Mouse (Mus musculus) heart, postnatal 36 days (tissue): ENCODE results near the gene Rubcn. TPM values are rescaled to one million over a fixed set of nuclear protein-coding genes. Genes with fewer than 3 reads are reported as not detected.
A peak's percentile ranks its signal among the peaks of the same experiment; 100 is the strongest.
"Not testable (repeated sequence)": the region's sequence is repeated elsewhere in the genome, so short reads cannot be mapped to it uniquely, and the experiment has no call there.

ENCODE experiments used
- DNase-seq, 2 experiments: peaks; one replicate each; pipeline ENCODE4 v3.0.0; 2021 to 2022
- intact Hi-C: fragments of 180-260 bp; cut with DNase I; formaldehyde crosslinking; loops from one replicate; pipeline ENCODE4 v1.15.1; 2025
- total RNA-seq, 2 experiments: library from RNA; stranded (reverse); gene quantifications; 2 replicates each; pipeline ENCODE4 v1.2.3; 2021

Rubcn gene
- total RNA-seq, 2 experiments from 2014 or later = 35.1 to 35.9 TPM

- intact Hi-C loops = loop anchor here (5.0 to 10.0 kb wide), 2 partner anchors 63 to 540 kb away; partner anchors contain the start of genes Smbd1 and Ubxn7
- not testable (repeated sequence) for DNase-seq
These were observed 2.3 kb downstream of the Rubcn start for GRCm38 (mm10) chr16:32875281-32875680.

DNA sequence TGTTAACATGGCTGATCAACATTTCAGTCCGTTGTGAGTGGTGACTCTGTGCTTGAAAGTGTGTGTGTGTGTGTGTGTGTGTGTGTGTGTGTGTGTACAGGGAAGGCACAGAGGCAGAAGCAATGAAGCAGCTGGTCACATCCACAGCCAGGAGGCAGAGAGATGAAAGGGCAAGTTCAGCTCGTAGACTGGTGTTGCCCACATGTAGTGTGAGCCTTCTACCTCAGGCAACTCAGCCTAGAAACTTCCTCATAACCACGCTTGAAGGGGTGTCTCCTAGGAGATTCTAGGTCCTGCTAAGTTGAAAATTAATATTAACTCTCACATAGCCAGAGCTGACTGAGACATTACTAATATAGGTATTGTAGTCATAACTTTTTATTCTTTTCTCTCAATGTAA is 4.2 kb downstream of the Rubcn start:
- no peak for DNase-seq
- intact Hi-C loops = loop anchor here (10.0 kb wide), 1 partner anchor 539 kb away; the partner anchor contains the start of gene Ubxn7

- intact Hi-C loops = loop anchor here (10.0 kb wide), 1 partner anchor 535 kb away; the partner anchor contains the start of gene Ubxn7
- DNase-seq = no peak
These were observed 7.3 kb downstream of the Rubcn start for GRCm38 (mm10) chr16:32870231-32870630.

DNA sequence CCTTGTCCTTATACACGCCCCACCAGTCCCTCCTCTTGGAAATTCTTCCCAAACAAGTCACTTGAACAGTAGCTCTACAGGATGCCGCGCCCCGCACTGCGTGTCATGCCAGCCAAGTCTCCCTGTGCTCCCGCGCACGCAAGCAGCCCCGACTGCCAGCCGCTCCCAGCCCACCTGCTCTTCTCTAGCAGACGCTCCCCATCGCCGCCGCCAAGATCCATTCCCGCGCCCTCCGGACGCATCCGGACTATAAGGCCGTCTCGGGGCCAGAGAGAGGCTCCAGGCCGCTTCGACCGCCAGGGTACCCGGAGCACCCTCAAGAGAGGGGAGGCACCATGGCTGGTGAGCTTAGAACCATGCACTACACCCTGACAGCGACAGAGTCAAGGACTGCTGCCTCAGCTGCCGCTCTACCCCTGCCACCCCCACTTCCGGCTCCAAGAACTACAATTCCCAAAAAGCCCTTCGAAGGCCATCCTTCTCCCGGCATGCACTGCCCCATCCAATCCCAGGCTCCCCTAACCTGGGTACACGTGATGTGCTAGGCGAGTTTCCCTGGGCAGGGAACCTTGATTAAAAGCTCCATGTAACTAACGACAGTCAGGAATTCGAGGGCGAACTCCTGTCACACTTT is 9.5 kb downstream of the Rubcn start:
- peak; percentile 86 to 90 for DNase-seq
- intact Hi-C loops = loop anchor here (1.0 kb wide), 1 partner anchor 9 kb away; the partner anchor contains the start of genes Fyttd1 and Rubcn

DNA sequence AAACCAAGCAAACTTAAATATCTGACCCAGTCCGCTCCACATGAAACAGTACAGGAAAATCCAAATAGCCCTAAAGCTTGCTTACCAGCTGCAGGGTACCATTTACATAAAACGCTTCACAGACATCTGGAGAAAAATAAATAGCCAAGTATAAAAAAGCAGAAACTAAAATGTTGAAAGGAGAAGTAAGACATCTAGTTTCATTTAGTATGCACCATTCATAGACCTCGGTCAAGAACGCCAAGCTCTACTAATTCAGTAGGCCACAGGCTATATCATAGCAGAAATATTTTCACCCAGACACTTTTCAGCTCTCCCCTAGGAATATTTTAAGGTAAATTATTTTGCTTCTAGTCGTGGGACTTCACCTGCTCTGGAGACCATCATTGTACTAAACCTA is 10.9 kb downstream of the Rubcn start:
- intact Hi-C loops = no loop called here
- no peak for DNase-seq

DNA sequence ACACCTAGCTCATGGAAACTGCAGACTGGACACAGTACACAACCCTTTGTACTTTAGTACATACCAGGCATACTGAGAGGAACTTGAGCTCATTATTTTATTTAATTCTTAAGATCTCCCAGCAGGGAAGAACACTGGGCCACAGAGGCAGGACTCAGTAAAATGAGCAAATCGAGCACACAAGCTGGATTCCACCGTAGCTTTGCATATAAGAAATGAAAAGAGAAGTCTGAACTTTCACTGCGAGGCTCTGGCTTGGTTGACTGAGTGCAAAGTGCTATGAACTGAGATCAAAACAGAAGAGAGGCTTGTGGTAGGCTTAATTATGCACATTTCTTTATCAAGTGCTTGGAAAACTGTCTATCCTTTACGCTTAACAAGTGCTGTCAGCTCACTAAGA is 12.2 kb downstream of the Rubcn start:
- no peak for DNase-seq
- intact Hi-C loops = no loop called here

GRCm38 (mm10) chr16:32861813-32862385 is 15.7 kb downstream of the Rubcn start:
- no peak for DNase-seq
- intact Hi-C loops = no loop called here

DNA sequence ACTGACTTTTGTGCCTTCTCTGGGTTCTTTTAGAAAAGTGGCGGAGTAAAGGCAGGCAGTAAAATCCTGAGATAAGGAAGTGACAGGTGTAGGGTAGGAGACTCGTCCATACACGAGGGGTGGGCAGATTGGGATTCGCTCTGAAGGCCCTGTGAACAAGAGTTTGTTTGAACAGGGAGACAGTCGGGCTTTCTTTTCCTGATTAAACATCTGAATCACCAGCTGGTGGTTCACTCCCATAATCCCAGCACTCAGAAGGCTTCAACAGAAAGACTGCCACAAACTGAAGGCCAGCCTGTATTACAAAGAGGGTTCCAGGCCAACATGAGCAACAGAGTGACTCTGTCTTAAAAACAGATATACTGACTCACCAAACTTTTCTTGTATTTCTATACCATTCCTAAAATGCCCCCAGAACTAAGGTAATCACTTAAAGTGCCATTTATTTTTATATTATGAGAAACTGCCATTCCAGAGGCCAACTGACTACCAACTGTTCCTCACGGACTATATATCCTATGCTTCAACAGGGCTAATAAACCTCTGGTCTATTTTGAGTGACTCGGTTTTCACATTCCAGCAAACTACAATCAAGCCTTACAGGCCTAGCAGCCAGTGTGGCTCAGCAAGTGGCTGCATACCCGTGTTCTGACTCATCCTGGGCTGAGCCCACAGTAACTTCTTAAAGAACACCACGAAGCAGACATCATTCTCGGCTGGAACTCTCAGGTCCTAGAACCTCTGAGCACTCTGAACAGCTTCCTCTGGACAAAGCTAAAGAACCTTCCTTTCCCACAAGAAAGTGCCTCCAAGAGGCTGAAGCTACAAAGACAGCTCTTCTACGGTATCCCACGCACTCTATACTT is 18.6 kb downstream of the Rubcn start:
- intact Hi-C loops = no loop called here
- peak; percentile 39 to 45 for DNase-seq

- intact Hi-C loops = no loop called here
- DNase-seq = no peak
These were observed 19.2 kb downstream of the Rubcn start for GRCm38 (mm10) chr16:32858356-32858755.

DNA sequence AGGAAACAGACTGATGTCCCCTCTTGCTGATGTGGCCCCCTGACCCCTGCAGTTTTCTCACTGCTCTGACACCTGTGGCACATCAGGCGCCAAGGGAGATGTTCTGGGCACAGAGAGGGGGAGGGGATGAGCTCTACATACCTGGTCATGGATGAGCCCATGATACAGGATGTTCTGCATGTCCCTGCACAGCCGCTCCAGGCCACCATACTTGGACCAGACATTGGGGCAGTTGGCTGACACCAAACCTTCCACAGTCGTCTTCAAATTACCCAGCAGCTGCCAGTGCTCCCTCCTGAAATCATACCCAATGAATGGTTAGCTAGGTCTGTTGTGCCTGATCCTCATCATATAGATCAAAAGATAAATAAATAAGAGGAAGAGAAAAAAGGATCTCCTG is 20.8 kb downstream of the Rubcn start:
- DNase-seq = no peak
- intact Hi-C loops = no loop called here

DNA sequence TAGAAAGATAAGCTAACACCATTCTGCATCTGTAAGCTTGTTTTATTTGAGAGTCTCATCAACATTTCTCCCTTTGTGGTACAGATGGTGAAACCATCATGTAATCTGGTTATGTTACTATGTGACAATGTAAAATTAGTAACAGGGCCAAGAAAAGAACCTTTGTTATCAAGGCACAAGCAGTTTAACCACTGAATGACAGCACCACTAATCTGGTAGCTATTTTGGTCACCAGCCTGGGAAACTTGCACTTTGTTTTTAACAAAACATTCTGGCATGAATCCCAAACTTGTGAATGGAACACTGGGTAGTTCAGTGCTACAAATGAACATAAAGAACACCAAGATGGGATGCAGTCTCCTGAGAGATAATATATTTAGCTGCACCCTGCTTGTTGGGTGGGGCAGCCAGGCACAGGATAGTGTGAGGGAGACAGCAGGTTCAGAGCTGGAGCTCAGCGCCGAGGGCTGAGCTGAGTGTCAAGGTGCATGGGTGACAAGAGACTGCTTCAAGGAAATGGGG is 23.5 kb downstream of the Rubcn start:
- intact Hi-C loops = no loop called here
- peak in 1 of 2 experiments; percentile 33 for DNase-seq

- DNase-seq = peak; percentile 20 to 45
- intact Hi-C loops = loop anchor here (1.0 kb wide), 1 partner anchor 24 kb away; the partner anchor contains the start of genes Fyttd1 and Rubcn
These were observed 24.0 kb downstream of the Rubcn start for GRCm38 (mm10) chr16:32853492-32854049.

DNA sequence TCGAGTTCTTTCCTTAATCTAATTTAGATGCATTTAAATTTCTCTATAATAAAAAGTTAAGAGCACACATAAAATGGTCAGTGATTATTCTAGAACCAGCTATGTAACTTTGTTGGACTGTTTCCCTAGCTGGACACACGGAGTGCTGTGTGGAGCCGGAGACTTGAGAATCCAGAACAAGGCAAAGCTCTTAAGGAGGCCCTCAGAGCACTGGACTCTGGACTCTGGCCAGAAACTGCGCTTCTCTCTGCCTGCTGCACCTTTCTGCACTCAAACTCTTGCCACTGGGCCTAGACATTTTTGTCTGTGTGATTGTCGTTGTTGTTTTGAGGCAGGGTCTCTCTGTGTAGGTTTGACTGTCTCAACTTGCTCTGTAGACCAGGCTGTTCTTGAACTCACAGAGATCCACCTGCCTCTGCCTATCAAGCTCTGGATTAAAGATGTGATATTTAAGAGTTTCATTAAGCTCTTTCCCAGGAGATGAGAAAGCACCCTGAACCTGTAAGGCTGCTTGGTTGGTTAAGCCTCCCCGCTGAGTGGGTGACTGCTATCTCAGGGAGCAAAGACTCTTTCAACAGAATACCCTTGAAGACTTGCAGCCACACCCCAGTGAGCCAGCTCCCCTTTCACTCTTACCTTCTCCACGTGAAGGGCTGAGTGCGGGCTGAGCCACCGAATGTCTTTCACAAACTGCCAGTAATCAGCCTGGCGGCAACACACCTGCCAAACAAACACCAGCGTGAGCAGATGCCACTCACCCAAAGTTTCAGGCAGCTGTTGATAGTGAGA is 28.3 kb downstream of the Rubcn start:
- no peak for DNase-seq
- intact Hi-C loops = no loop called here

DNA sequence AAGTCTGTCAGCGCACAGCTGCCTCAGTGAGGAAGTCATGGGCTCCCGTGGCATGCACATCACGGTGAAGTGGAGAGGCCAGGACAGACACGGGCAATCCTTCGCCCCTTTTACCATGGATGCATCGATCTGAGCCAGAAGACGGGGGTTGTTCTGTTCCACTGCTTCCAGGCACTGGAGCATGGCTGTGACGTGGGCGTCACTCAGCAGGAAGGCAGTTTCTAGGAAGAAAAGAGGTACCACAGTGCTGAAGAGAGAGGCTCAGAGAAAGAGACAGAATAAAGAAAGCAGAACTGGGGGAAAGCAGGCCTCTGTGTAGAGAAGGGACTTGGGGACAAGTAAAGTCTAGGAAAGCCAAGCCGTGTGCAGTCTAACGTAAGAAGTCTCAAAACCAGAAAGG is 30.5 kb downstream of the Rubcn start:
- intact Hi-C loops = no loop called here
- DNase-seq = no peak

DNA sequence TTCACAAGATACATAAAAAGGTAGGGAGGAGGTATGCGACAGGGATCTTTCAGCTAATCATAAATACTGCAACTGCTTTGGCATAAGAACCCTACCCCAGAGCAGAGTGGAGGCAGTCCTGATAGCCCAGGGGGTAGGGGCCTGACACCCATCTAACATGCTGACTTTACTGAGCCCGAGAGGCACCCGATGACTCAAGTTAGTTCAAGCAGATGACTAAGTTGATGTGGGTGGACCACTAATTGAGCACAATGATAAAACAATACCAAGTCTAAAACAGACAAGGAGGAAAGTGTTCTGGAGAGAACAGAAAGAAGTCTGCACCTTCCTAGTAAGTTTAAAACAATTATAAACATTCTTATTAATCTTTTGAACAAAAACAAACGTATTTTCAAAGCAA is 46.1 kb downstream of the Rubcn start:
- intact Hi-C loops = no loop called here
- no peak for DNase-seq

DNA sequence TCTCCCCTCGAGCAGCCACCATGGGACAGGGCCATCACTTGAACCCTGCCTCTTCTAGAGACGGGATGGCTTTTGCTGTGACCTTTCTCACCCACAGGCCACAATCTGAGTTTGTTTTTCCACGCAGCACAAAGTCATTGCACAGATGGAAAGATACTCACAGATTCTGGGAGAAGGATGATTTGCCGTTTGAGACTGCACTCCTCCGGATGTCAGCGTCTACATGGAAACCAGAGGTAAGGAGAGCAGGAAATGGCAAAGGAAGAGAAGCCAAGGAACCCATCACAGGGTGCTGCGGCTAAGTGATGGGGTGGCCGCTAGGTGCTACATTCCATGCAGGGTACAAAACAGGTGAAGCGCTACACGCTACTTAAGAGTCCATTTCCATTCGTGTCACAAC is 48.5 kb downstream of the Rubcn start:
- intact Hi-C loops = no loop called here

GRCm38 (mm10) chr16:32826521-32826920 is 51.0 kb downstream of the Rubcn start:
- intact Hi-C loops = no loop called here
- no peak for DNase-seq

More for the DNA sequence above, 48.5 kb downstream of the Rubcn start:
- DNase-seq = no peak

- DNase-seq = no peak
- intact Hi-C loops = no loop called here
These were observed 52.2 kb downstream of the Rubcn start for GRCm38 (mm10) chr16:32825380-32825779.

GRCm38 (mm10) chr16:32824061-32824460 is 53.5 kb downstream of the Rubcn start:
- no peak for DNase-seq
- intact Hi-C loops = no loop called here

DNA sequence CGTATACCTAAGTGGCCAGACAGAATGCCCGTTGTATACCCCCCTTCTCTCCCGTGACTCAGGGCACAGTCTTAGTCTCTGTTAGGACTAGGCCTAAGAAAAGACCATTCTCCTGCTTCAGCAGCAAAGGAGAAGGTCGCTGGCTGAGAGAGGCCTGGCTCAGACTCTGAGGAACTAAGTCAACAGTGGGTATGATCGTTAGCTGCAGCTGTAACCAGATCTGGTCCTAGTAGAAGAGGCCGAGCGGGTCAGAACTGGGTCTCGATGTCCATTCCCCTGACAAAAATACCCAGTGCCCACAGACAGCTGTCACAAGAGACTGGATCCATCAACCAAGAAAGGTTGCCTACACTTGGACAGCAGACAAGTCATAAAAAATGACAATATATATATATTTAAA is 54.1 kb downstream of the Rubcn start:
- DNase-seq = no peak
- intact Hi-C loops = no loop called here
